Mouse (Mus musculus): ENCODE measurements at regions not wholly inside any gene's neighbourhood (a gene's known extent, or its start where the extent isn't known, plus 50 kb on each side); places are given as distances from the start of the nearest gene placed in this dataset.

GRCm38 (mm10) chr5:39176906-39177305 is 300.3 kb upstream of the Clnk start:
- Histone ChIP-seq H3K4me3 (ENCODE audit: low read depth, low read length) (no peak overlapping the region), H3K27me3 (ENCODE audit: control insufficient read depth, insufficient read depth, low read length) (no peaks in the 10 kb centered on the region), H3K4me1 (ENCODE audit: control insufficient read depth, insufficient read depth, low read length) (no peaks in the 10 kb centered on the region), H3K36me3 (ENCODE audit: control insufficient read depth, insufficient read depth, low read length) (no peaks in the 10 kb centered on the region), H3K27ac (ENCODE audit: low read depth, low read length) (no peak overlapping the region), H3K9me3 (ENCODE audit: control insufficient read depth, low read length) (no peaks in the 10 kb centered on the region), H3K4me2 (ENCODE audit: low read depth, low read length) (no peak overlapping the region), H3K9ac (replicated peaks; ENCODE audit: low read depth, low read length) (no peak overlapping the region)
- no peak for ATAC-seq (ENCODE audit: low read depth)
- WGBS: 77% methylated on average over 2 of the region's 2 CpGs

- Histone ChIP-seq H3K4me3 (ENCODE audit: low read depth, low read length) (no peak overlapping the region), H3K4me1 (ENCODE audit: control insufficient read depth, insufficient read depth, low read length) (no peaks in the 10 kb centered on the region), H3K27ac (ENCODE audit: low read depth, low read length) (no peak overlapping the region), H3K9me3 (ENCODE audit: control insufficient read depth, low read length) (no peaks in the 10 kb centered on the region), H3K9ac (replicated peaks; ENCODE audit: low read depth, low read length) (no peak overlapping the region), H3K36me3 (ENCODE audit: control insufficient read depth, insufficient read depth, low read length) (no peaks in the 10 kb centered on the region), H3K27me3 (ENCODE audit: control insufficient read depth, insufficient read depth, low read length) (no peaks in the 10 kb centered on the region), H3K4me2 (ENCODE audit: low read depth, low read length) (no peak overlapping the region)
- ATAC-seq (ENCODE audit: low read depth): no peak
- 95% methylated on average over 3 of the region's 3 CpGs for WGBS
Observed at GRCm38 (mm10) chr5:39173491-39173890, 296.9 kb upstream of the Clnk start.

- Histone ChIP-seq H3K4me3 (ENCODE audit: low read depth, low read length) (no peak overlapping the region), H3K36me3 (ENCODE audit: control insufficient read depth, insufficient read depth, low read length) (no peaks in the 10 kb centered on the region), H3K27ac (ENCODE audit: low read depth, low read length) (no peak overlapping the region), H3K27me3 (ENCODE audit: control insufficient read depth, insufficient read depth, low read length) (no peaks in the 10 kb centered on the region), H3K9ac (replicated peaks; ENCODE audit: low read depth, low read length) (no peak overlapping the region), H3K4me1 (ENCODE audit: control insufficient read depth, insufficient read depth, low read length) (no peaks in the 10 kb centered on the region), H3K4me2 (ENCODE audit: low read depth, low read length) (no peak overlapping the region), H3K9me3 (ENCODE audit: control insufficient read depth, low read length) (no peaks in the 10 kb centered on the region)
- no peak for ATAC-seq (ENCODE audit: low read depth)
- 88% methylated on average over 3 of the region's 3 CpGs for WGBS
Observed at GRCm38 (mm10) chr5:39159651-39160050, 283.0 kb upstream of the Clnk start.

GRCm38 (mm10) chr5:39155763-39156162 is 279.2 kb upstream of the Clnk start:
- no peak for ATAC-seq (ENCODE audit: low read depth)
- no peaks in the 10 kb centered on the region for H3K9me3 ChIP-seq (ENCODE audit: control insufficient read depth, low read length)
- no peak overlapping the region for H3K9ac ChIP-seq (replicated peaks; ENCODE audit: low read depth, low read length)
- no peak overlapping the region for H3K27ac ChIP-seq (ENCODE audit: low read depth, low read length)
- H3K4me2 ChIP-seq (ENCODE audit: low read depth, low read length): no peak overlapping the region
- H3K4me3 ChIP-seq (ENCODE audit: low read depth, low read length): no peak overlapping the region
- H3K27me3 ChIP-seq (ENCODE audit: control insufficient read depth, insufficient read depth, low read length): no peaks in the 10 kb centered on the region
- H3K4me1 ChIP-seq (ENCODE audit: control insufficient read depth, insufficient read depth, low read length): no peaks in the 10 kb centered on the region
- WGBS: 97% methylated on average over 1 of the region's 1 CpGs
- H3K36me3 ChIP-seq (ENCODE audit: control insufficient read depth, insufficient read depth, low read length): no peaks in the 10 kb centered on the region

- no peak overlapping the region for H3K4me2 ChIP-seq (ENCODE audit: low read depth, low read length)
- no peaks in the 10 kb centered on the region for H3K27me3 ChIP-seq (ENCODE audit: control insufficient read depth, insufficient read depth, low read length)
- no peaks in the 10 kb centered on the region for H3K9me3 ChIP-seq (ENCODE audit: control insufficient read depth, low read length)
- no peaks in the 10 kb centered on the region for H3K36me3 ChIP-seq (ENCODE audit: control insufficient read depth, insufficient read depth, low read length)
- no peak overlapping the region for H3K27ac ChIP-seq (ENCODE audit: low read depth, low read length)
- no peak overlapping the region for H3K4me3 ChIP-seq (ENCODE audit: low read depth, low read length)
- no peaks in the 10 kb centered on the region for H3K4me1 ChIP-seq (ENCODE audit: control insufficient read depth, insufficient read depth, low read length)
- no peak overlapping the region for H3K9ac ChIP-seq (replicated peaks; ENCODE audit: low read depth, low read length)
- ATAC-seq (ENCODE audit: low read depth): no peak
Observed at GRCm38 (mm10) chr5:39153291-39153794, 276.7 kb upstream of the Clnk start.

GRCm38 (mm10) chr5:39151917-39152316 is 275.3 kb upstream of the Clnk start:
- Histone ChIP-seq H3K27ac (ENCODE audit: low read depth, low read length) (no peak overlapping the region), H3K9ac (replicated peaks; ENCODE audit: low read depth, low read length) (no peak overlapping the region), H3K9me3 (ENCODE audit: control insufficient read depth, low read length) (no peaks in the 10 kb centered on the region), H3K27me3 (ENCODE audit: control insufficient read depth, insufficient read depth, low read length) (no peaks in the 10 kb centered on the region), H3K4me3 (ENCODE audit: low read depth, low read length) (no peak overlapping the region), H3K4me2 (ENCODE audit: low read depth, low read length) (no peak overlapping the region), H3K4me1 (ENCODE audit: control insufficient read depth, insufficient read depth, low read length) (no peaks in the 10 kb centered on the region), H3K36me3 (ENCODE audit: control insufficient read depth, insufficient read depth, low read length) (no peaks in the 10 kb centered on the region)
- WGBS: 76% methylated on average over 4 of the region's 4 CpGs
- ATAC-seq (ENCODE audit: low read depth): no peak

GRCm38 (mm10) chr5:39150891-39151290 is 274.3 kb upstream of the Clnk start:
- 85% methylated on average over 4 of the region's 4 CpGs for WGBS
- H3K9ac ChIP-seq (replicated peaks; ENCODE audit: low read depth, low read length): no peak overlapping the region
- no peaks in the 10 kb centered on the region for H3K36me3 ChIP-seq (ENCODE audit: control insufficient read depth, insufficient read depth, low read length)
- H3K27ac ChIP-seq (ENCODE audit: low read depth, low read length): no peak overlapping the region
- H3K4me3 ChIP-seq (ENCODE audit: low read depth, low read length): no peak overlapping the region
- H3K4me1 ChIP-seq (ENCODE audit: control insufficient read depth, insufficient read depth, low read length): no peaks in the 10 kb centered on the region
- no peak for ATAC-seq (ENCODE audit: low read depth)
- no peaks in the 10 kb centered on the region for H3K27me3 ChIP-seq (ENCODE audit: control insufficient read depth, insufficient read depth, low read length)
- H3K4me2 ChIP-seq (ENCODE audit: low read depth, low read length): no peak overlapping the region
- no peaks in the 10 kb centered on the region for H3K9me3 ChIP-seq (ENCODE audit: control insufficient read depth, low read length)

- H3K4me2 ChIP-seq (ENCODE audit: low read depth, low read length): no peak overlapping the region
- H3K9me3 ChIP-seq (ENCODE audit: control insufficient read depth, low read length): no peaks in the 10 kb centered on the region
- no peaks in the 10 kb centered on the region for H3K36me3 ChIP-seq (ENCODE audit: control insufficient read depth, insufficient read depth, low read length)
- H3K27me3 ChIP-seq (ENCODE audit: control insufficient read depth, insufficient read depth, low read length): no peaks in the 10 kb centered on the region
- H3K27ac ChIP-seq (ENCODE audit: low read depth, low read length): no peak overlapping the region
- no peak overlapping the region for H3K9ac ChIP-seq (replicated peaks; ENCODE audit: low read depth, low read length)
- H3K4me1 ChIP-seq (ENCODE audit: control insufficient read depth, insufficient read depth, low read length): no peaks in the 10 kb centered on the region
- 47% methylated on average over 2 of the region's 2 CpGs for WGBS
- no peak for ATAC-seq (ENCODE audit: low read depth)
- no peak overlapping the region for H3K4me3 ChIP-seq (ENCODE audit: low read depth, low read length)
Observed at GRCm38 (mm10) chr5:39145658-39146057, 269.0 kb upstream of the Clnk start.

DNA sequence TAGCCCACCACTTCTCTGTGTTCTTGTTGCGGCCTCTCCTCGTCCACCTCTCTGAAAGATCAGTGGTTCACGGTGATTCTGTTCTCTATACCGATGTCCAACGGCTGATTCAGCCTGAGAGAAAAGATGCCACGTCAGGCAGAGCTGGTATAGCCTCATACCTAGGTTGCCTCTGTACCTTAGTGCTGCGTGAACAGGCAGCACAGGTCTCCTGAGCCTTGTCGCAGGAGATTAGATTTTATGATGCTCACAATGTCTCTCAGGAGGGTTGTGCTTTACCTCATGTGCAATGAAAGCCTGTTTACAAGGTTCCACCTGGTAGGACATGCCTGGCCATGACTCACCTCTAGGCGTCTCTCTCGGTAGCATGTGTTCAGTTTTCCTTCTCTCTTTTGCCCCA is 267.6 kb upstream of the Clnk start:
- H3K27me3 ChIP-seq (ENCODE audit: control insufficient read depth, insufficient read depth, low read length): no peaks in the 10 kb centered on the region
- H3K4me1 ChIP-seq (ENCODE audit: control insufficient read depth, insufficient read depth, low read length): no peaks in the 10 kb centered on the region
- H3K36me3 ChIP-seq (ENCODE audit: control insufficient read depth, insufficient read depth, low read length): no peaks in the 10 kb centered on the region
- H3K4me3 ChIP-seq (ENCODE audit: low read depth, low read length): no peak overlapping the region
- 70% methylated on average over 10 of the region's 10 CpGs for WGBS
- H3K9me3 ChIP-seq (ENCODE audit: control insufficient read depth, low read length): no peaks in the 10 kb centered on the region
- no peak overlapping the region for H3K9ac ChIP-seq (replicated peaks; ENCODE audit: low read depth, low read length)
- no peak overlapping the region for H3K27ac ChIP-seq (ENCODE audit: low read depth, low read length)
- peak; percentile 78 for ATAC-seq (ENCODE audit: low read depth)
- H3K4me2 ChIP-seq (ENCODE audit: low read depth, low read length): no peak overlapping the region

DNA sequence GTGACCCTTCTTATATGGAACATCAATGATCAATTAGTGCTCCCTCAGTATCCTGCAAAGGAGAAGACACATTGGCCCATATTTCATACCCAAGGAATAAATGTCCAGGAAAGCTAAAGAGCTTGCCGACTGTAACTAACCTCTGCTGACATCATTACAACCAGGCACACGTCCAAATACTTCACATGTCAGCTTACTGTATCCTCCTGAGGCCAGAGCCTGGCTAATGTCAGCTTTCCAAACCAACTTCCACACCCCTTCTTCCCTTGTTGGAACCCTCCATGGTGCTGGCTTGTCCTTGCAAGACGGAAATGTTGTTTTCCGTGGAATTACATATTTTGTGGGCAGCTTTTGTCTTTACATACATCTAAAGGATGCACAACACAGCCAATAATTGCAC is 267.0 kb upstream of the Clnk start:
- WGBS: 56% methylated on average over 4 of the region's 4 CpGs
- no peak overlapping the region for H3K4me2 ChIP-seq (ENCODE audit: low read depth, low read length)
- no peak overlapping the region for H3K27ac ChIP-seq (ENCODE audit: low read depth, low read length)
- no peak overlapping the region for H3K9ac ChIP-seq (replicated peaks; ENCODE audit: low read depth, low read length)
- H3K4me3 ChIP-seq (ENCODE audit: low read depth, low read length): no peak overlapping the region
- no peak for ATAC-seq (ENCODE audit: low read depth)
- no peaks in the 10 kb centered on the region for H3K9me3 ChIP-seq (ENCODE audit: control insufficient read depth, low read length)
- no peaks in the 10 kb centered on the region for H3K36me3 ChIP-seq (ENCODE audit: control insufficient read depth, insufficient read depth, low read length)
- H3K4me1 ChIP-seq (ENCODE audit: control insufficient read depth, insufficient read depth, low read length): no peaks in the 10 kb centered on the region
- no peaks in the 10 kb centered on the region for H3K27me3 ChIP-seq (ENCODE audit: control insufficient read depth, insufficient read depth, low read length)

Data from neural tube, embryonic 14.5 days (tissue).